Mouse (Mus musculus): ENCODE results near the gene Id3. TPM values are rescaled to one million over a fixed set of nuclear protein-coding genes. Genes with fewer than 3 reads are reported as not detected.
"Not testable (repeated sequence)": the region's sequence is repeated elsewhere in the genome, so short reads cannot be mapped to it uniquely, and the experiment has no call there.

Gene Id3
- polyA plus RNA-seq (2012; rRNA removed): 272 and 386 TPM in 2 replicates

- DNase-seq (ENCODE audit: low spot score): peak; percentile 93
Observed at GRCm38 (mm10) chr4:136143193-136143976, at the start of gene Id3. Gene Id3 (plus strand): TSS chr4:136143497.

GRCm38 (mm10) chr4:136094519-136095219 lies 48.6 kb upstream of the Id3 start:
- peak; percentile 15 for DNase-seq (ENCODE audit: low spot score)

GRCm38 (mm10) chr4:136095490-136096105 lies 47.7 kb upstream of the Id3 start:
- peak; percentile 13 for DNase-seq (ENCODE audit: low spot score)

GRCm38 (mm10) chr4:136096446-136097113 lies 46.7 kb upstream of the Id3 start:
- peak; percentile 14 for DNase-seq (ENCODE audit: low spot score)

GRCm38 (mm10) chr4:136098446-136098845 lies 44.9 kb upstream of the Id3 start:
- no peak for DNase-seq (ENCODE audit: low spot score)

- DNase-seq (ENCODE audit: low spot score): no peak
Observed at GRCm38 (mm10) chr4:136100396-136101070, 42.8 kb upstream of the Id3 start.

GRCm38 (mm10) chr4:136101753-136102152 lies 41.5 kb upstream of the Id3 start:
- not testable (repeated sequence) for DNase-seq (ENCODE audit: low spot score)

- no peak for DNase-seq (ENCODE audit: low spot score)
Observed at GRCm38 (mm10) chr4:136104590-136105337, 38.5 kb upstream of the Id3 start.

GRCm38 (mm10) chr4:136106880-136107301 lies 36.4 kb upstream of the Id3 start:
- DNase-seq (ENCODE audit: low spot score): no peak

GRCm38 (mm10) chr4:136109153-136109552 lies 34.1 kb upstream of the Id3 start:
- DNase-seq (ENCODE audit: low spot score): no peak

GRCm38 (mm10) chr4:136109941-136110900 lies 33.1 kb upstream of the Id3 start:
- no peak for DNase-seq (ENCODE audit: low spot score)

GRCm38 (mm10) chr4:136112344-136112743 lies 31.0 kb upstream of the Id3 start:
- no peak for DNase-seq (ENCODE audit: low spot score)

GRCm38 (mm10) chr4:136114747-136115146 lies 28.6 kb upstream of the Id3 start:
- DNase-seq (ENCODE audit: low spot score): no peak

GRCm38 (mm10) chr4:136117022-136117421 lies 26.3 kb upstream of the Id3 start:
- DNase-seq (ENCODE audit: low spot score): no peak

- no peak for DNase-seq (ENCODE audit: low spot score)
Observed at GRCm38 (mm10) chr4:136120041-136120440, 23.3 kb upstream of the Id3 start.

- DNase-seq (ENCODE audit: low spot score): no peak
Observed at GRCm38 (mm10) chr4:136121158-136121557, 22.1 kb upstream of the Id3 start.

- DNase-seq (ENCODE audit: low spot score): no peak
Observed at GRCm38 (mm10) chr4:136121844-136122468, 21.3 kb upstream of the Id3 start.

GRCm38 (mm10) chr4:136123111-136123791 lies 20.0 kb upstream of the Id3 start:
- no peak for DNase-seq (ENCODE audit: low spot score)

- no peak for DNase-seq (ENCODE audit: low spot score)
Observed at GRCm38 (mm10) chr4:136123792-136124161, 19.5 kb upstream of the Id3 start.

Measured in urinary bladder, adult 2 months (tissue).